Mouse (Mus musculus) spleen, embryonic (tissue): Measurements from ENCODE around the gene Gm20388.
"Not testable (repeated sequence)": the region's sequence is repeated elsewhere in the genome, so short reads cannot be mapped to it uniquely, and the experiment has no call there.

Source experiments
- CTCF ChIA-PET: fragments of 350-600 bp; sonication (Branson Sonifier 250); formaldehyde crosslinking; loops from one replicate; lab custom pipeline; 2022; lab: Charles Lee

Gene Gm20388

GRCm38 (mm10) chr8:123515540-123515897, 3604.9 kb downstream of the Gm20388 start:
- CTCF ChIA-PET = no interaction called here

- CTCF ChIA-PET = no interaction called here
These were observed 3606.0 kb downstream of the Gm20388 start for GRCm38 (mm10) chr8:123516596-123516995.

DNA sequence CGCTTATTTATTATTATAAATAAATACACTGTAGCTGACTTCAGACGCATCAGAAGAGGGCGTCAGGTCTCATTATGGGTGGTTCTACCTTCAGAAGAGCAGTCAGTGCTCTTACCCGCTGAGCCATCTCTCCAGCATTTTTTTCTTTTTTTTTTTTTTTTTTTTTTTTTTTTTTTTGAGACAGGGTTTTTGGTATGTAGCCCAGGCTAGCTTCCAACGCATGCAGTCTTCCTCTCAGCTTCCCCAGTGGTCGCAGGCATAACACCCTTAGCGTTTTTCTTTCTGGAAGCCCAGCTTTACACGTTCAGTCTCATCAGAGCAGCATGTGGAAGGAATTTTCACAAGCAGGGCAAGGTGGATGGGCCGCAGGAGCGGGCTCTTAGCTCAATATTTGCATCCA, 3607.5 kb downstream of the Gm20388 start:
- CTCF ChIA-PET = interaction anchor here (0.7 kb wide), 1 partner anchor 77 kb away, joined by 4 read pairs; no protein-coding TSS in a partner anchor

DNA sequence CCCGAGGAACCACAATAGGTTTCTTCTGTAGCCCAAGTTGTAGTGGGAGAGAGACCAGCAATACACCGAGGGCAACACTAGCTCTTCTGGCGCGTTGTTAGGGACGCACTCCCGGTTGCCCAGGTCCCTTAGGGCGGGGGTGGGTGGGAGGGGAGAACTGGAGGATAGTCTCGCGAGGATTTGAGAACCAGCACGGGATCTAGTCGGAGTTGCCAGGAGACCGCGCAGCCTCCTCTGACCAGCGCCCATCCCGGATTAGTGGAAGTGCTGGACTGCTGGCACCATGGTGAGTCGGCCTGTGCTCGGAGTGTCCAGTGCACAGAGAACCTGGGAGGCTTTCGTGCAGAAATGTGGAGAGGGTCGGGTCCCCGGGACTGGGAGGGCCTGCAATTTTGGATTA, 3608.0 kb downstream of the Gm20388 start, which contains the start of gene Gas8:
Gene Gas8, plus strand, starts transcription at position 168 of the 400 bp plus-strand sequence.
- CTCF ChIA-PET = no interaction called here

DNA sequence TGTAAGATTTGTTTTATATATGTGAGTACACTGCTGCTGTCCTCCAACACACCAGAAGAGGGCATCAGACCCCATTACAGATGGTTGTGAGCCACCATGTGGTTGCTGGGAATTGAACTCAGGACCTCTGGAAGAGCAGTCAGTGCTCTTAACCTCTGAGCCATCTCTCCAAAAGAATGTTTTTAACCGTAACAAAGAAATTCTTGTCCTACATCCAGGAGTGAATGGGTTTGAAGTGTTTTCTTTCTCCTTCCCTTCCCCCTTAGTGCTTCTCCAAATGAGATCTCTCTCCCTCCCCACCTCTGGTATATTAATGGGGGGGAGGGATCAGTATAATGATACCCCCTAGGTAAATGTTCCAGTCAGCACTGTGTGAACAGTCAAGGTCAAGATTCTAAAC, 3609.4 kb downstream of the Gm20388 start:
- CTCF ChIA-PET = not testable (repeated sequence)

GRCm38 (mm10) chr8:123527720-123528489, 3617.3 kb downstream of the Gm20388 start:
- CTCF ChIA-PET = no interaction called here

GRCm38 (mm10) chr8:123536242-123536989, 3625.8 kb downstream of the Gm20388 start:
- CTCF ChIA-PET = no interaction called here

- CTCF ChIA-PET = no interaction called here
These were observed 3626.3 kb downstream of the Gm20388 start for GRCm38 (mm10) chr8:123536990-123537380.

DNA sequence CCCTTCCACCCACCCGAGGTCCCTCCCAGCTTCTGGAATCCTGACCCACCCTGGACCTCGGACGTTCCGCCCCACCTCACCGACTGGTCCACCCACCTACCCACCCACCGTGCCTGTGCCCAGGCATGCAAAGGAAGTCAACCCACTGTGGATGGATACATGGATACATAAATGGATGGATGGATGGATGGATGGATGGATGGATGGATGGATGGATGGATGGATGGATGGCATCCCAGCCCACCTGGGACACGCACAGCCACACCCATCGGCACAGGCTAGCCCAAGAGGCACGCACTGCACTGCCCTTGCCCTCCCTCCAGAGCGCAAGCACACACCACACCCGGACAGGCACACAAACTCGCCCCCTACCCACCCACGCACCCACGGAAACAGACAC, 3627.0 kb downstream of the Gm20388 start:
- CTCF ChIA-PET = not testable (repeated sequence)

- CTCF ChIA-PET = not testable (repeated sequence)
These were observed 3653.6 kb downstream of the Gm20388 start for GRCm38 (mm10) chr8:123564221-123564620.

- CTCF ChIA-PET = not testable (repeated sequence)
These were observed 3664.7 kb downstream of the Gm20388 start for GRCm38 (mm10) chr8:123575386-123575785.

DNA sequence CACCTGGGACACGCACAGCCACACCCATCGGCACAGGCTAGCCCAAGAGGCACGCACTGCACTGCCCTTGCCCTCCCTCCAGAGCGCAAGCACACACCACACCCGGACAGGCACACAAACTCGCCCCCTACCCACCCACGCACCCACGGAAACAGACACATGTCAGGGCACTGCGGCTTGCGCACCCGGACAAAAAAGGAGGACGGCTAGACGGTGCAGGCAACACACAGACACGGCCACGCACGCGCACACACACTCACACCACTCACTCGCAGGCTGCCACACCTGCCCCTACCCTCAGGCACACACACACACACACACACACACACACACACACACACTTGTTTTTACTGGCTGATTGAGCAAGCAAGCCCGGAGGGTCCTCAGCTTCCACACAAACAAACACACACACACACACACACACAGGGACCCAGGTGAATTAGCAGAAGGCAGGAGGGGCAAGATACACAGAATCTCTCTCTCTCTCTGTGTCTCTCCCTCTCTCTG, 3690.1 kb downstream of the Gm20388 start:
- CTCF ChIA-PET = not testable (repeated sequence)

GRCm38 (mm10) chr8:123601457-123601856, 3690.8 kb downstream of the Gm20388 start:
- CTCF ChIA-PET = not testable (repeated sequence)

GRCm38 (mm10) chr8:123612652-123613051, 3702.0 kb downstream of the Gm20388 start:
- CTCF ChIA-PET = not testable (repeated sequence)

DNA sequence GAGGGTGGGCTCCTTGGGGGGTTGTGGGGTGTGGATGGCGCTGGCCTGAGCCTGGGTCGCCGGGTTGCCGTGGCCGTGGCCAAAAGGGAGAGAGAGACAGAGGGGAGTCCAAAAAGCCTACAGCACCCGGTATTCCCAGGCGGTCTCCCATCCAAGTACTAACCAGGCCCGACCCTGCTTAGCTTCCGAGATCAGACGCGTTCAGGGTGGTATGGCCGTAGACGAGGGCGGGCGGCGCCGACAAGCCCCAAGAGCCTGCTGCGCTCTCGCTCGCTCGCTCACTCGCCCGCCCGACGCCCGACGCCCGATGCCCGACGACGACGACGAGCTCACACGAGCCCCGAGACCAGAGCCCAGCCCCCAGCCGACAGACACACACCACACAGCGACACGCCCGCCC, 3712.9 kb downstream of the Gm20388 start:
- CTCF ChIA-PET = not testable (repeated sequence)

DNA sequence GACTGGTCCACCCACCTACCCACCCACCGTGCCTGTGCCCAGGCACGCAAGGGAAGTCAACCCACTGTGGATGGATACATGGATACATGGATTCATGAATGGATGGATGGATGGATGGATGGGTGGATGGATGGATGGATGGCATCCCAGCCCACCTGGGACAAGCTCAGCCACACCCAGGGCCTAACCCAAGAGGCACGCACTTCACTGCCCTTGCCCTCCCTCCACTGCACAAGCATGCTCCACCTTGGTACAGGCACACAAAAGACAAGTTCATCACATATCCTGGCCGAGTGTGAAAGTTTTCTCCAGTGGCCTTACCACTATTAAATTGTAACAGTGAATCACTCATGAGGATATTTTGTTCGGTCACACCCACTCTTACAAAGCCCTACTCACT, 3713.6 kb downstream of the Gm20388 start:
- CTCF ChIA-PET = no interaction called here

DNA sequence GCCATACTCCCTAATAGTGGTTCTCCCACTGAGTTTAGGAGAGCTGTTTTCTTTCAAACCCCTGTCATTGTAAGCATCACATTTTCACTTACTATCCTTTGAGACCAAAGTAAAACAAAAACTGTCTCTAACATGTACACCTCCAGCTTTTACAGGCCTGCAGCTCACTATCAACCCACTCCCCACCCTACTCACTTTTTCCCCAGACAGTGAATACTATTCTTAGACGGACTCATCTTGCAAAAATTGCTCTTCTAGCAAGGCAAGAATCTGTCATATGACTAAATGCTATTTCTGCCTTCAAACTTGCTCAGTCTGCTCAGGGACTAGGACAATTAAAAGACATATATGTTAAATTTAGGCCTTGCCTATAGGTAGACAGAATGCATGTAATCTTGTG, 3714.1 kb downstream of the Gm20388 start:
- CTCF ChIA-PET = no interaction called here

- CTCF ChIA-PET = no interaction called here
These were observed 3715.1 kb downstream of the Gm20388 start for GRCm38 (mm10) chr8:123625717-123626116.

DNA sequence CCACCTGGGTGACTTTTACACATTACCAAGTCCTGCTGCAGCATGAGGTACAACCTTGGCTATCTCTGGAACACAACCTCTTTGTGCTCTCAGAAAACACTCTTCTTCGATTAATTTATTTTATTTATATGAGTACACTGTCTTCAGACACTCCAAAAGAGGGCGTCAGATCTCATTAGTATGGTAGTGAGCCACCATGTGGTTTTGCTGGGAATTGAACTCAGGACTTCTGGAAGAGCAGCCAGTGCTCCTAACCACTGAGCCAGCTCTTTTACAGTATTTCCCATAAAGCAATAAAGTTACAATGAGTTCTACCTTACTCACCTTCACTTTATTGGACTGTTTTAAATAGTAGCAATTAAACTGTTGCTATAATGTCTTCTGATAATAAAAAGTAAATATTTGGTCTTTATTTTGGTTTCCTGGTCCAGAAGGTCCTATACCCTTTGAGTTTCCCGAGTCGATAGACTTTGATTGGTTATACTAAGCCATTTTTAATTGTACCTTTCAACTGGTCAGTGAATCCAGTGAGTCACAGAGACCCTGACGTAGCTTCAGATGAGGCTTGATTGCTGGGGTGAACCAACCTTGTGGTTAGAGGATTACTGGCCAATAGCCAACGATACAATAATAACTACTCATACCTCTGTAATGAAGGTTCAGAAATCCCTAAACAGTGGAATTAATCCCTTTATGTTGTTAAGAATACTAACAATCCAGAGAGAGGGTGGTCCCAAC, 3716.9 kb downstream of the Gm20388 start:
- CTCF ChIA-PET = interaction anchor here (1.1 kb wide), 1 partner anchor 144 kb away, joined by 4 read pairs; no protein-coding TSS in a partner anchor

DNA sequence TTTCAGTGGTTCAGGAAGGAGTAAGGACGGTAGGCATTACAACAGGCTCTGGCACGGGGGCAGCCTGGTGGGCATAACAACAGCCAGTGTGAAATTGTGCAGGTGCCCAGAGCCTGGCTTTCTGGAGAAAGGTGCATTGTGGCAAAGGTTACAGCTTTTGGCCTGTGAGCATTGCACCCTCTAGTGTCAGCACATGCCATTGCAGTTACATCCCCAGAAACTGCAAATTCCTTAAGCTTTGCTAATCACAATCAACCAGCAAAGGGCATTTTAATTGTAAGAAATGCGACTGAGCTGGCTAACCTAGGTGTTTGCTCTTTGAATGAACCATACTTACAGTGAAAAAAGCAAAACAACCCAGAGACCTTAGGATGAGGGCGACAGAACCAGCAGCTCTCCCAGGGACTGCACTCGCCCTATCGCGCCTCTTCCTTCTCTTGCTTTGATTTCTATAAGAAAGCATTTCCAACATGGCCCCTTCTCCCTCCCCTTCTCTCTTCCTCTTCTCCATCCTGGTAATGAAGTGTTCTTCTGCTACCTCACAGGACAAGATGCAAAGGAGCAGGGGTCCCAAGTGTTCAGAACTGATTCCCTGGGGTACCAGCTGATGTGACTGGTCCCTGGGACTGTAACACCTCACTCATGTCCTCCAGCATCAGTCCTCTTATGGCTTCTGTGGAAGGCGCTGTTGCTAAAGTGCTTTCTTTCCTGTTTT, 3717.8 kb downstream of the Gm20388 start:
- CTCF ChIA-PET = interaction anchor here (1.1 kb wide), 1 partner anchor 145 kb away, joined by 4 read pairs; no protein-coding TSS in a partner anchor
